Mouse (Mus musculus): ENCODE measurements around the gene Prdm13.

The Prdm13 gene

DNA sequence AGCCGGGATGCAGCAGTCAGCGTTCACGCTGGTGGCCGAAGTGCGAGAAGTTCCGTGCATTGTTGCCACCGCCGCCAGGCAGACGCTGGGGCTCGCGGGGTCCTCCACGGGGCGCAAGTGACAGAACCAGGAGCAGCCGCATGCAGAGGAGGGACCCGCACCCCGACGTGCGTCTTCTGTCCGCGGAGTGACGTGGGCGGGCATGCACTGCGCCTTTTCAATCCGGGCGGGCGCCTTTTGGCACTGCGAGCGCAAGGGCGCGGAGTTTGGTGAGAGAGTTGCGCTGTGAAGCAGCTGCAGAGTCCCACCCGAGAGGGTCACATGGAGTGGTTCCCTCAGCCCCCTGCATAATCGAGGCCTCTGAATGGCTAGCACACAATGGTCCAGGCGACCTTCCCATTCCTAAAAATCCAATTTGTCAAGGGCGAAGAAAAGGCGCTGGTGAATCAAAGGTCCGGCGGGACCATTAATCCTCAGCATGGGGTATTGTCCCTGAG is at the start of gene Prdm13:
Gene Prdm13, minus strand, starts transcription at position 369 of the 497 bp plus-strand sequence.
- DNase-seq (ENCODE audit: low spot score), result no peak

DNA sequence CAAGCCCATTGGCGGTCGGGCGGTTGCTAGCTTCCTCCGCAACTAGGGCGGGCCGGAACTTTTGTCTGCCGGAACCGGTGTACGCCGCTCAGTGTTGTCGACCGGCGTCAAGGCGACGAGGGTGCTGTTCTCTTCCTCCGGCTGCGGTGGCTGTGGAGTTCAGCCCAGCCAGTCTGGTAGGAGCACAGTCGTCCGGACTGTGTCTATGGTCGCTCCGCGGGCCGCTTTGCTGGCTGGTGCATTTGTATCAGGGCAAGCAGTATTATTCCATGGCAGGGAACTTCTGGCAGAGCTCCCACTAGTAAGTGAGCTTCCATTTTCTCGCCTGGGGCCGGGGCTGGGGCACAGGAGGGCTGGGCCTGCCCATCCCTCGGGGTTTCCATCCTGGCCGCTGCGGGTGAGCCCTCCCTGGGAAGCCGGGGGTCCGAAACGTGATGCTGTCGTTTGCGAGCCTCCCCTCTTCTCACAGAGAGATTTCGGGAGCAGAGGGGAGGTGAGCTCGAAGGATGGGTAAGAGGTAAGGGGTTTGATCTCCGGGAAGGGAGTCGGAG is 41.9 kb upstream of the Prdm13 start, which contains the start of gene Ccnc:
Gene Ccnc, plus strand, starts transcription at position 87 of the 551 bp plus-strand sequence.
- peak; percentile 73 for DNase-seq (ENCODE audit: low spot score)

DNA sequence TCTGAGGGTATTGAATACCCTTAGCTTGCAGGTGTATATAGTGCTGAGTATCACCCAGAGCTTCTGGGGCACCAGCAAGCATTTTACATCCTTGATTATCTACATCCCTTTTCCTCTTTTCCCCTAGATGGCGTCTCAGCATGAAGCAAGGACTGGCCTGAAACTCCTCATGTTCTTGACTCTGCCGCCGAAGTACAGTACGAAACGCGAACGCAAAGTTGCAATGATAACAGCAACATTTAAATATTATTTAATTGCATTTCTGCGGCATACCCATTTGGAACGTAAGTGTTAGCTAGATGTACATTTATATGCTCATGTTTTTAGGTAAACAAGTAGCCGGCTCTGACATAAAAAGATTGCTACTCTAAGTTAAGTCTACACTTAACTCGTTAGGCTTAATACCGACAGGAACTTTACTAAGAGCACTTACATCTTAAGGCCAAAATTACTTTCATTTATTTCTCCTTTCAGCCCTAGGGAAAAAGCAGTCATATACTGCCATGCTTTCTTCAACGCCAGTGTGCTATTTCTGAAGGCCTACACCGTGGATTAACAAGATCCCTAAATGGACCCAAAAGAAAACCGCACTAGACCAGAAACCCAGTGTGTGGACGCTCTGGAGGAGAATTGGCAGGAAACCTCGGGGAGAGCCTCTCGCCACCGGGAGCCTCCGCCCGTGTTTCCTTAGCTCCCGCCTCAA is 41.3 kb upstream of the Prdm13 start:
- DNase-seq (ENCODE audit: low spot score), result peak; percentile 58

DNA sequence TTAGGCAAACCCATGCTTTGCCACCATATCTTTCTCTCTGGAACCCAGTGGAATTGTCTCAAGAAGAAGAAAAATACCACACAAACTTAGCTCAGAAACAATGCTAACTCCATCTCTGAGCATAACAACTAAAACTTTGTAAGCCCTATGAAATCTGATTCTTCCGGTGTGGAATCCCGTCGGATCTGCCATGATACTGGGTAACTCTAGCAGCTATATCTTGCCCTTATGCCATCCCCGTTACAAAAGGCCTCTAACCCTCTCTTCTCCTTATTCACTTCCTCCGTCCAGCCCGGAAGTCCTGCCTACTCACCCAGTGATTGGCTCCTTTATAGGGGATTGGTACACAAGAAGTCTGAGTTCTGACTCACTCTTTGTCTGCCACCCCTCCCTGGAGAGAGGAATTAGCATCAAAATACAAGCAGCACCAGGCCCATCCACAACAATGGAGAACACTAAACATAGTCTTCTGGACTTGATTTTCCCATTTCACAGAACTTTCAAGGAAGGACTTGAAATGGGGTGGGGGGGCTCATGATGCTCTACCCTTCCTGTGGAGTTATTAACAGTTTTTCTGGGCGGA is 37.1 kb upstream of the Prdm13 start:
- DNase-seq (ENCODE audit: low spot score), result no peak

DNA sequence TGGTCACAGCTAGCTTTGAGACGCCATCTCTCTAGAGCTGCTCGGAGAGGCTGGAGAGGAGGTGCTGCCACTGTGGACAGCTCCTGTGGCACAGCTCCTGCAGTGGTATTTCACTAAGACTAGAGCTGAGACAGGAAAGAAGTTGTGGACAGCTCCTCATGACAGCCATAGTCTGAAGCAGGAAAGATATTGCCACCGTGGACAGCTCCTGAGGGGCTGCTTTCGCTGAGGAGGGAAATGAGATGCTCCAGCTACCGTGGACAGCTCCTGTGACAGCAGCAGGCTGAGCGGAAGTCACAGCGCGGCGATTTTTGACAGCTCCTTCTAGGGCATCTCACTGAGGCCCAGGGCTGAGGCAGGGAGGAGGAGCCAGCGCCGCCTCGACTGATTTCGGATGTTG is 26.4 kb upstream of the Prdm13 start:
- DNase-seq (ENCODE audit: low spot score), result no peak

DNA sequence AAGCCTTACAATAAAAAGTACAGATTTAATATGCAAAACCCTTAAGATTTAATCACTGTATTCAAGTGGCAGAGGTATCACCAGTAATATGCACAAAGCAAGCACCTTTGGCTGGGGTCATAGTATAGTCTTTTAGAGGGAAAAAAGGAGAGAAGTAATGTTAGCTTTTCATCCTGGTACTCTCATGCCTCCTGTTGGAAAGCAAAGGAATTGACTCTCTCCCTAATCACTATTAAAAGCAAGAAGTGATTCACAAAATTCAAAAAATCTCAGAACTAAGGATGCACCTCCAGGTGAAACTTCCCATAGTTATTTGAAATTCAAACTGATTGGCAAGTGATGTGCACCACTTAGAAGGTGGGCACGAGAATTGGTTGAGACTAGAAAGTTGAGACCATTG is 19.3 kb upstream of the Prdm13 start:
- no peak for DNase-seq (ENCODE audit: low spot score)

DNA sequence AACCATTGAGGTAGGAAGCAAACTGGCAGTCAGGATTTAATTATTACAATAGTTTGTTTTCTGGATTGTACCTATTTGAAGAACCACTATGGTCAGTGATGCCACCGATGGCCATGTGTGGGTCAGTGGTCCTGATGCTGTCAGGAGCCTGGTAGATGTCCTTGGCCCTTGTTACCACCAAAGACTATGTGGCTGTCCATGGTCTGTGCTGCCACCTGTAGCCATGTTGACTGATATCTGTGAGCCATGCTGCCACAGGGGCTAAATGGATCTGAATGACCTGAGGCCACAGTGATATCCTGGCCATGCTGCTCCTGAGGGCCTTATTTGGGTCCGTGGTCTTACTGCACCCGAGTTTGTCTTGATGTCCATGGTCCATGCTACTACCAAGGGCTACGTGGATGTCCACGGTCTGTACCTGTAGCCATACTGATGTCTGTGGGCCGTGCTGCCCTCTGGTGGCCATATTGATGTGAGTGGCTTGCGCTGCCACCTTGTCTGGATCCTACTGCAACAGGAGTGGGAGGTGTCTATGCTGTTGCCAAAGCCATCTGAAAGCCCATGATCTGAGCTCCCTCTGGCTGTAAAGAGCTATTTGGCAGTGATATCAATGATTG is 10.0 kb upstream of the Prdm13 start:
- DNase-seq (ENCODE audit: low spot score), result peak; percentile 25

DNA sequence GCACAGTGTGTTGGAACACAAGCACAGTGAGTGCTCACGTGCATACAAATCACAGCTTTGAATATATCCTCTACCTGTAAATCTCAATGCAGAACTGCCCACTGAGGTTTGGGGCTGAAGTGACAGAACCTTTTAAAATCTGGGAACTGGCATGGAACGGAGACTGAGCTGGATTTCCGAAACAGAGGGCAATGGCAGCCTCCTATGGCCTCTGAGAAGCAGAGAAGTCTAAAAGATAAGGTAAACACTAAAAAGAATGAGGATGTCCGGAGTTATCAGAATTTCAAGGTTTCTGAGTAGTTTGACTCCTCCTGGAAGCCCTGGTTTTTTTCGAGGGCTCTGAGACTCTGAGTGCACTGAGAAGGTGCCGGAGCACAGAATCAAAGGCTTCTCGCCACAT is 4.5 kb upstream of the Prdm13 start:
- DNase-seq (ENCODE audit: low spot score), result no peak

DNA sequence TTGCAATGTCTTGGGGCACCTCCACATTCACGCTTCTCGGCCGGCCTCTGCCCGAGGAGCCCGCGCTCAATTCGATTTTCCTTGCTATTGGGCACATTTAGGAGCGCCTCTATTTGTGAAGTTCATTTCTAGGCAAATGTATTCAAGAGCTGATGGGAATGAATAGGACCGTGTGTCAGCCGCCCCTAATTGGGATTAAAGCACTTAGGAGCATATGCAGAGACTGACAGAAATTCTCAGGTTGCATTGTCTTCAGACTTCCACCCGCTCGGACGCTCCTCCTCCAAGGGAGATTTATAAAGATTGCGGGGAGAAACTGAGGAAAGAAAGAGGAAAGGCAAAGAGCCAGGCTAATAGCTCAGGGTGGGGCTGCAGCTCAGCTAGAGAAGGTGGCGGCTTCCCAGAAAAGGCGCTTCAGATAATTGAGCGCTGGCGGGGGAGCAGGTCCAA is 3.8 kb upstream of the Prdm13 start:
- no peak for DNase-seq (ENCODE audit: low spot score)

DNA sequence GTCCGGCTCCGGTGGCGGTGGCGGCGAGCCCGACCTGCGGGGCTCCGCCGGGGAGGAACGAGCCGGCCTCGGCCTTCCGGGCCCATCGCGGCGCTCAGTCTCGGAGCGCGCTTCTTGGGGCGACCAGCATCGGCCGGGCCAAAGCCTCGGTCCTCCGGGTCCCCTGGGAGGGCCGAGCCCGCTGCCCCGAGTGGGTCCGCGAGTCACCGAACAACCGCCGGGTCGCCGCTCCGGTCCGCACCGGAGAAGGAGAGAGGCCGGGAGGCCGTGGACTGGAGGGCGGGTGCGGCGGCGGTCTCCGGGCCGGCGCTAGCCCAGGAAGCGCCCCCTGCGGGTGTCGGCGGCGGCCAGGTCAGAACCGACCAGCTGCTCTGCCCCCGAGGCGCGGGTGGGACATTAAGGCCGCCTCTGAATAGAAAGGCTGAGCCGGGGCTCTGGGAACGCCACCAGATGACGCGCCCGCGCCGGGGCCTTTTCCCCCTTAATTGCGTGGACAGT is 3.0 kb upstream of the Prdm13 start:
- no peak for DNase-seq (ENCODE audit: low spot score)

DNA sequence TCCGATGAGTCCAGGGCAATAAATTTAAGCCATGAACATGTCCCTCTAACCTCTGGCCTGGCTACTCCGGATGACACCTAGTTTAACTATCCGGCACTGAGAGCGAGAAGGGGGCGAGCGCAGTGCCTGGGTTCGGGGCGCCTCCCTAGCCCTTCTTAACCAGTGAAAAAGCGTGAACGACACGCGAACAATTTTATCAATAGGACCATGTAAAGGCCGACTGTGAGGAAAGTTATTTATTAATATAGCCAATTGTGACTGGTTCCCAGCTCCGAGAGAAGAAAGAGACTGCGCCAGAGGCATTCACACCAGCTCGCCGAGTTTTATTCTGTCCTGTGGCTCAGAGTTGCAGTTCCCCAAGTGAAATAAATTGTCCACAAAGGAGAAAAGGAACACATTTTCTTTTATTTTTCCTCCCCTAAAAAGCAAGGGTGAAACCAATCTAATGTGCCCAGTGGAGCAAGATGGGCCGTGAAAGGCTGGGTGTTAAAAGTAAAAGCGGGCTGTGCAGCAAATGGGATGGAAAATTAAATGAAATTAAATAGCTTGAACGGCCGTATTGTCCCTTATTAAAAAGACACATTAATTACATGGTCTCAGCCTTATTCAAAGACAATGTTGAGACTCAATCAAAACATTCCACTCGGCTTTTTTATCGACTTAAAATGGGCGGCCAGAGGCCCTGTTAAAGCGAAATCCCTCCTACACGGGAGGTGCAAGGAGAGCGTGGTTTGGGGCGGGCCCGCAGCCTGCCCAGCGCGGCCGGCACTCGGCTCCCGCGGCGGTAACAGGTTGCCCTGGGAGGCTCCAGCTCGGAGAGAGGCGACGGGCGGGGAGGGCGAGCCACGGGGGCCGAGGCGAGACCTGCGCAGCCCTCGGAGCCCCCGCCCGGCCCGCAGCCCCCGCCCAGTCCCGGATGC is 2.3 kb upstream of the Prdm13 start:
- DNase-seq (ENCODE audit: low spot score), result no peak

DNA sequence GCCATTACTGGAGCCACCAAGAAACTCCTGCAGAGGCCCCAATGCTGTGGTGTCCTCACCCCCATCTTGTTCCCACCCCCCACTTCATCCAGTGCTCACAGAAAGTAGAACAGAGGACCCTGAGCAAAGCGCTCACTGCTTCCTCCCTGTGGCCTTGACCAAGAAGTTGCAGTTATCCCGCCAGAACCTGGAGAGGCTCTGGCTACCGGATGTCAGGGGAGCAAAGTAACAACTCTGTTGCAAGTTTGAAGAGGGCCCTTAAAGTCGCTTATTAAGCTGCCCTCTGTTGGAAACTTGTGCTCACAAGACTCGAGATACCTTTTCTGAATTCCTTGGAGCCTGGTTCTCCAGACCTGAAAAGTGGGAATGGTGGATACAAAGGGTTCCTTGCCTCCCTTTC is 1.2 kb upstream of the Prdm13 start:
- no peak for DNase-seq (ENCODE audit: low spot score)

DNA sequence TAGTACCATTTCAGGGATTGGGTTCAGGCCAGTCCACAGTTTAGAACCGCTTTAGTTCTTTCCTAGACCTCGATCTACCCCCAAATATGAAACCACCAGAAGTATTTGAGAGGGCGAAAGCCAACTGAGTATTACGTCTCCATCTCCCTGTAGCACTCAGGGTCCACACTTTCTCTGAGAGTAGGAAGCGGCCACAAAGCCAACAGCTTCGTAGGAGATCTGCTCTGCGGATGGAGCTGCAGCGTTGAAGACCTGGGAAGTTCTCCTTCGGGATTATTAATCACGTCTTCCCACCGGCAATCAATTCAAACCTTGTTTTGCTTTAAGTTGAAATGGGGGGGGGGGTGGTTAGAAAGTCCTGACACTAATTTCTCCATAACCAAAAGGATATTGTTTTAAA is 653 bp upstream of the Prdm13 start:
- DNase-seq (ENCODE audit: low spot score), result no peak

DNA sequence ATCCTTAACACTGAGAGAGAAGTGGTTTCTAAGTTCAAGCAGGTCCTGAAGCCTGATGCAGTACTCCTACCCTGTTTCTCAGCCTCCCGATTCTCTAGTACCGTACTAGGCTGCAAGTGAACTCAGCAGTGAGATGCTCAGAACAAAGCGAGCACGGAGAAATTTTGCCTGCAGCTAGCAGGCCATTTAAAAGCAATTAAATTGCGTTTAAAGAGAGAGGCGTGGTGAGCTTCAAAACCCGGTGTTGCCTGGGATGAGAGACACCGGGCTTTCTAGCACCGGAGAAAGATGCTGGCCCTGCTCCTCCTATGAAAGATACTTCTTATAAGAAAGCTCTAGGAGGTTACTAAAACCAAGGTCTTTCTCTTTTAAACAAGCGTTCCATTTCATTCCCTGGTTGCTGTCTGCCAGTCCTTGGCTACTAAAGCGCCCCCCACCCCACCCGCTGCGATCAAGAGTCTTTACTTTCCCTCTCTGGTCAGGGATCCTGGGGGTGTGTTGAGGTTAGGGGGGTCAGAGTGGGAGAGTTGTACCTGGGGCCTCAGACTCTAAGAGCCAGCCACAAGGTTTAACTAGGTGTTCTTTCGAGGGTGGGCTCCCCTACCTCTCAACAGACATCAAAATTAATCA is 1.3 kb downstream of the Prdm13 start:
- no peak for DNase-seq (ENCODE audit: low spot score)

DNA sequence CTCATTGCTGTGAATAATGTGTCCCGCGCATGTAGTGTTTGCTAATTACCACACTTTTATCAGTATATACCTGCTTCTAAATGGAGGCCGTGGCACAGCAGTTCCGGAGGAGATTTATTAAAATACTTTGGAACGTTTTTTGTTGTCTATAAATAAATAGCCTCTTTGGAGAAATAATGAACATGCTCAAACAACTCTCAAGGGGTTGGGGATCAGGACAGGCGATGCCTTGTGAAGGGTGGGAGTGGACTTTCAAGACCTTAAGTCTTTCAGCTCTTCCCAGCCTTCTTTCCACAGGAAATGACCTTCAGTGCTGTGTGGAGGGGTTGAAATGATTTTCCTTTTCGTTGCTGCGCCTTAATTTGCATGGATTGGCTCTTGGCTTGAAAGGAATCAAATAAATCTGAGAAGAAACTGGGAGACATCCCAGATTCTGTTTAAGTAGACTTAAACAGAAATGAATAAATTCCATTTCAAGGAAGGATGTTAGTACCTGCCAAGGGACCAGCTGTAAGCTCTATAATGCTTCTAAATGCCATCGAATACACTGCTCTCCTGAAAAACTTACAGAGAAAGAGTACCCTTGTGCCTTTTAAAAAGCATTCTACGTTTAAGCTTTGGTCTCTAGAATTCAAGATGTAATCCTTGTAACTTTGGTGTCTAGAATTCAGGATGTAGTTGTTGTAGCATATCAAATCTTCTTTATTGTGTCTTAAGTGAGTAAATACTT is 3.2 kb downstream of the Prdm13 start:
- DNase-seq (ENCODE audit: low spot score), result no peak

DNA sequence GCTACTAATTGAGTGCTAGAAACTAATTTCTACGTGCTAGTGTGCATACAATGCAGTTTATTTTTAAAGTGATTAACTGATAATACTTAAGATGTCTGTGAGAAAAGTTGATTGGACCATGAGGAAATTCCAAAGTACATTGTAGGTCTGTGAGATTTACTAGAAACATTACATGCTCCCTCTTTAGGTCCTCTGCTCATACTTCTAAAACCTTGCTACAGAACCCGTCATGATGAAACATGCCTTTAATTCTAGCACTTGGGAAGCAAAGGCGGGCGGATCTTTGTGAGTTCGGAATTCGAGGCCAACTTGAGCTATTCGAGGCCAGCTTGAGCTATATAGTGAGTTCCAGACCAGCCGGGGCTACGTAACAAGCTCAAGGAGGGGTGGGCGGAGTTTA is 4.8 kb downstream of the Prdm13 start:
- no peak for DNase-seq (ENCODE audit: low spot score)

DNA sequence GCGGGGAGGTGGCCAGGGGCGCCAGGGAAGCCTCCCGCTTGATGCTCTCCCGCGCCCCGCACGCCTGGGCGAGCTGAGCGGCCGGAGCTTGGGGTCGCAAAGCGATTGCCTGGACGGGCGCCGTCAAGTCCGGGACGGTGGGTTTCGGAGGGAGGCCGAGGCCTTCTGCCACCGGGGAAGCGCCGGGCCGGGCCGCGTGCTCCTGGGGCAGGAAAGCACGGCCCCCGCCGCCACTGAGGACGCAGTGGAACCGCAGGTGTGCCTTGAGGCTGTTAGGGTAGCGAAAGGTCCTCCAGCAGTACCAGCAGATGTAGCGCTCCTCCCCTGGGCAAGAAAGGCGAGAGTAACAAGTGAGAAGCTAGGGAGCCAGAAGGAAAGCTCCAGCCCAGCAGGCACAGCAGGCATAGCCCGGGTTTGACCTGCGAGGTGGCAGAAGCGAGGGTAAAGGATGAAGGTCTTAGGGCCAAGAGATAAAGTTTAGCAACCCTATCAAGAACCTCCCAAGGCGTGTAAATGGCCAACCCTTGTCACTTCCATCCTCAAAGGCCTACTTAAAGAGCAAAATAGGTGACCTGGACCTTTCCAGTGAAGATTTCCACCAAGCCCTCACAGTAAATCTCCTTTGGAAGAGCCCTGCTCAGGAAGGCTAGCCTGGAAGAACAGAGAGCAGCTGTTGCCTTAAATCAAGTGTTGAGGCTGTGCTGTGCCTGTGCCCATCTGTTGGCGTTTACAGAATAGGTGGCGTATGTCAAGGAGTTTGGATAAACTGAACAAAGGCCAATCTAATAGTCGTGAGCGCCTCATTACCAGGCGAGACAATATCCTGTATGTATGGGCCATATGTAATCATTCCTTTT is 5.9 kb downstream of the Prdm13 start:
- no peak for DNase-seq (ENCODE audit: low spot score)

DNA sequence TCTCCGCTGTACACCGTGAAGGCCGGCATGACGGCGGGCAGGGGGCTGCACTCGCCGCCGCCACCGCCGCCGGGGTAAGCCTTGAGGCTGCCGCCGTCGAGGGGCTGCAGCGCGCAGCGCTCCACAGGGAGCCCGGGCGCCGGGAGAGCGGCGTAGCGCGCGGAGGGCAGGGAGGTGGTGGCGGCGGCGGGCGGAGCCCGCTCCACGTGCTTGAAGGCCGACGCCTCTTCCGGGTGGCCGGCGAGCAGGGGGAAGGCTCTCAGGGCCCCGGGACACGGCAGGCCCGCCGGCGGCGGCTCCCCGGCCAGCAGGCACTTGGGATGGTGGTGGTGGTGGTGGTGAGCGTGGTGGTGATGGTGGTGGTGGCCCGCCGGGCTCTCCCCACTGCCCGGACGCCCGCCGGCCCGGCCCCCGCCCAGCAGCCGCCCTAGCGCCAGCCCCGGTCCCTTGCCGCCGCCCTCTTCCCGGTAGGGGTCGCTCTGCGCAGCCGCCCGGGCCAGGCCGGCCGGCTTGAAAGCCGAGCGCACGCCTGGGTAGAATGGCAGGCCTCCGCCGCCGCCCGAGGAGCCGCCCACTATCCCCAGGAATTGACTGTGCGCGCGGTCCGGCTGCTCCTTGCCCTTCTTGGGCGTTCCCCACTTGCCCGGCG is 6.7 kb downstream of the Prdm13 start:
- no peak for DNase-seq (ENCODE audit: low spot score)
